Mouse (Mus musculus): Measurements from ENCODE around the gene Tmprss13. TPM values are rescaled to one million over a fixed set of nuclear protein-coding genes. Genes with fewer than 3 reads are reported as not detected.
A peak's percentile ranks its signal among the peaks of the same experiment; 100 is the strongest.

The Tmprss13 gene
- total and polyA plus RNA-seq, 2 experiments: not detected

DNA sequence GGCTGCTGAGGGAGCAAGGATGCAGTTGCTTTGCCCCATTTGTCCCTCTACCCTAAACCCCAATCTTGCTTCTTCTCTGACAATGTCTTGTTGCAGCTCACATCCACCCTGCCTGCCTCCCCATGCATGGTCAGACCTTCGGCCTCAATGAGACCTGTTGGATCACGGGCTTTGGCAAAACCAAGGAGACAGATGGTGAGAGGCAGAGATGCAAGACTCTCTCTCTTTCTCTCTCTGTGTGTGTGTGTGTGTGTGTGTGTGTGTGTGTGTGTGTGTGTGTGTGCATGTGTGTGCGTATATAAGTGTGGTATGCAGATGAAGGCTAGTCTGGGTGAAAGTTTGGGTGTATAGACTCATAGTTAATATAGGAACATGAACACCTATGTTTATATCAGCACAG is 24.2 kb downstream of the Tmprss13 start:
- no peak overlapping the region for H3K9ac ChIP-seq (ENCODE audit: low read depth, low read length)
- no peak overlapping the region for H3K27ac ChIP-seq (replicated peaks; ENCODE audit: insufficient read depth, low read depth, low read length)
- TF ChIP-seq POLR2A (IDR thresholded peaks at IDR 0.05; ENCODE audit: extremely low read depth, insufficient read depth, low read length) (no peak), CTCF (IDR thresholded peaks at IDR 0.05; ENCODE audit: low read depth, low read length) (no peak)
- DNase-seq (ENCODE audit: extremely low read depth, low read depth, low spot score): no peak
- H3K4me3 ChIP-seq (ENCODE audit: insufficient read depth, low read depth, low read length): no peak overlapping the region
- no peaks in the 10 kb centered on the region for H3K36me3 ChIP-seq (ENCODE audit: control insufficient read depth, insufficient read depth, low read length)
- 89% methylated on average over 3 of the region's 3 CpGs for WGBS
- no peaks in the 10 kb centered on the region for H3K4me1 ChIP-seq (ENCODE audit: control insufficient read depth, insufficient read depth, low read length)
- H3K79me2 ChIP-seq (ENCODE audit: control insufficient read depth, insufficient read depth, low read length): no peaks in the 10 kb centered on the region
- H3K27me3 ChIP-seq (ENCODE audit: control insufficient read depth, insufficient read depth, low read length): no peaks in the 10 kb centered on the region

DNA sequence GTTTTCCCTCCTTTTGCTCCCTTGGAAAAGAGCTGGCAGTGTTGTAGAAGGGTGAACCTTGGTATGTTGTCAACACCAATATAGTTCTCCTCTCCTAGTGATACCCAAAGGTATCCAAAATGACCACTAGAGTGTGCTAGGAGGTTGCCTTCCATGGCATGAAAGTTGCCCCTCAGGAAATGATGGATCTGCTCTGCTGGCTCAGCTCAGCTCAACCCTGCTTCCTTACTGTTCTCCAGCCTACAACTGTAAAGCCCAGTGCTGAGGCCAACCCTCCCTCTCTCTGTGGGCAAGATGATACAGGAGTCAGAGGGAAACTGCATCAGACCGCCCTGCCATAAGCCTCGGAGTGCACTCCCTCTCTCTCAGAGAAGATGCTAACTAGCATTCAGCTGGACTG is 26.6 kb downstream of the Tmprss13 start:
- peak; percentile 7 for DNase-seq (ENCODE audit: extremely low read depth, low read depth, low spot score)
- Histone ChIP-seq H3K4me3 (ENCODE audit: insufficient read depth, low read depth, low read length) (no peak overlapping the region), H3K27ac (replicated peaks; ENCODE audit: insufficient read depth, low read depth, low read length) (no peak overlapping the region), H3K4me1 (ENCODE audit: control insufficient read depth, insufficient read depth, low read length) (no peaks in the 10 kb centered on the region), H3K9ac (ENCODE audit: low read depth, low read length) (no peak overlapping the region), H3K36me3 (ENCODE audit: control insufficient read depth, insufficient read depth, low read length) (no peaks in the 10 kb centered on the region), H3K27me3 (ENCODE audit: control insufficient read depth, insufficient read depth, low read length) (no peaks in the 10 kb centered on the region), H3K79me2 (ENCODE audit: control insufficient read depth, insufficient read depth, low read length) (no peaks in the 10 kb centered on the region)
- WGBS: 72% methylated on average over 2 of the region's 2 CpGs
- TF ChIP-seq POLR2A (IDR thresholded peaks at IDR 0.05; ENCODE audit: extremely low read depth, insufficient read depth, low read length): no peak
- 0 out of 2 replicates have a peak, but pooled peaks have one; percentile 16 for TF ChIP-seq CTCF (IDR thresholded peaks at IDR 0.05; ENCODE audit: low read depth, low read length)

DNA sequence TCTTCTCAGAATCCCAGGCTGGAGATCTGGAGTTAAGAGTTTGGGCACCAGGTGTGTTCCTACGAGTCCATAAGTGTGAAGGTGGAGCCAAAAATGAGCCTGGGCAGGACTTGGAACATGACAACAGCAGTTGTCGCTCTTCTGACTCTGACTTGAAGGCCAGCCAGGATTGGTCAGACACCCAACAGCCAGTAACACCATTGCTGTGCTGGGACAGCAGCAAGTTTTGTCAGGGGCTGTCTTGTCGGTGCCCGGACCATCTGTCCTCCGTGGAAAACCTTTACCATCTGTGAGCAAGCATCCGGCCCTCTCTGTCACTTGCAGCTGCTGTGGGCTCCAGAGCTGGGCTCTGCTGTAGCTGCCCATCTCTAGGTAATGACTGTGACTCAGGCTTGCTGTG is 27.4 kb downstream of the Tmprss13 start:
- Histone ChIP-seq H3K4me3 (ENCODE audit: insufficient read depth, low read depth, low read length) (no peak overlapping the region), H3K27me3 (ENCODE audit: control insufficient read depth, insufficient read depth, low read length) (no peaks in the 10 kb centered on the region), H3K79me2 (ENCODE audit: control insufficient read depth, insufficient read depth, low read length) (no peaks in the 10 kb centered on the region), H3K9ac (ENCODE audit: low read depth, low read length) (no peak overlapping the region), H3K4me1 (ENCODE audit: control insufficient read depth, insufficient read depth, low read length) (no peaks in the 10 kb centered on the region), H3K27ac (replicated peaks; ENCODE audit: insufficient read depth, low read depth, low read length) (no peak overlapping the region), H3K36me3 (ENCODE audit: control insufficient read depth, insufficient read depth, low read length) (no peaks in the 10 kb centered on the region)
- TF ChIP-seq CTCF (IDR thresholded peaks at IDR 0.05; ENCODE audit: low read depth, low read length): no peak
- TF ChIP-seq POLR2A (IDR thresholded peaks at IDR 0.05; ENCODE audit: extremely low read depth, insufficient read depth, low read length): no peak
- WGBS: 84% methylated on average over 6 of the region's 6 CpGs
- DNase-seq (ENCODE audit: extremely low read depth, low read depth, low spot score): no peak

DNA sequence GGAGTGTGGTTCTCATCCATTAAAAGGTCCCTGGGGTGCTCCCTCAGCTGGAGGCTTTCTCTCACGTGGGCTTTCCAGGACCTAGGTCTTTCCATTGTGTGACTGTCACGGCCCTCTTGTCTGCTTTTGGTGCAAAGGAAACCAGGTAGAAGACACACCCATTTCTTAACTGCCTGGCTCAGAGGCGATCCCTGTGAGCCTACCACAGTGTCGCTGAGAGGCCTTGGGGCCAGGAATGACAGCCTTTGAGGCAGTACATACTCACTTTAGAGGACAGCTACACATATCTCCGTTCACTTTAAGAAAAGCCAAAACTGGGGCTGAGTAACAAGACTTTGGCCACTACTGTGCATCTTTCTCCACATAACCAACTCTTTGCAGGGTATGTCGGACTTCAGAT is 29.7 kb downstream of the Tmprss13 start:
- H3K4me1 ChIP-seq (ENCODE audit: control insufficient read depth, insufficient read depth, low read length): no peaks in the 10 kb centered on the region
- DNase-seq (ENCODE audit: extremely low read depth, low read depth, low spot score): no peak
- WGBS: 74% methylated on average over 6 of the region's 6 CpGs
- H3K27ac ChIP-seq (replicated peaks; ENCODE audit: insufficient read depth, low read depth, low read length): no peak overlapping the region
- no peaks in the 10 kb centered on the region for H3K27me3 ChIP-seq (ENCODE audit: control insufficient read depth, insufficient read depth, low read length)
- no peak overlapping the region for H3K9ac ChIP-seq (ENCODE audit: low read depth, low read length)
- no peaks in the 10 kb centered on the region for H3K79me2 ChIP-seq (ENCODE audit: control insufficient read depth, insufficient read depth, low read length)
- no peak overlapping the region for H3K4me3 ChIP-seq (ENCODE audit: insufficient read depth, low read depth, low read length)
- no peaks in the 10 kb centered on the region for H3K36me3 ChIP-seq (ENCODE audit: control insufficient read depth, insufficient read depth, low read length)
- TF ChIP-seq POLR2A (IDR thresholded peaks at IDR 0.05; ENCODE audit: extremely low read depth, insufficient read depth, low read length): no peak
- TF ChIP-seq CTCF (IDR thresholded peaks at IDR 0.05; ENCODE audit: low read depth, low read length): no peak

DNA sequence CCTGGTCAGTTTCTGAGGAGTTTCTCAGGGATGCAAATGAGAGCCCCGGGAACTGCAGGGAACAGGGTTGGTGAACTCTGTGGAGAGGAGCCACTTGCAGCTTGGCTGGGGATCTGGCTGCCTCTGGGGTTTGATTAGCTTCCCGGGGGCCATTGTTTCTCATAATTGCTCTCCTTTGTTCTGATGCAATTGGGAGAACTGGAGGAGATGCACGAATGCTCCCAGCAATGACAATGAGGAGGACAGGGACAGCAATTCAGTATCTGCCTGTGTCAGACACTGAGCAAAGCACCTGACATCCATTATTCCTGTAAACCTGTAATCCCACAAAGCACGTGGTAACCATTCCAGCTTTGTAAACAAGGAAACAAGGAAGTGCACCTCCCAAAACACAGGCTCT is 30.3 kb downstream of the Tmprss13 start:
- no peak overlapping the region for H3K27ac ChIP-seq (replicated peaks; ENCODE audit: insufficient read depth, low read depth, low read length)
- no peak for TF ChIP-seq CTCF (IDR thresholded peaks at IDR 0.05; ENCODE audit: low read depth, low read length)
- no peak for TF ChIP-seq POLR2A (IDR thresholded peaks at IDR 0.05; ENCODE audit: extremely low read depth, insufficient read depth, low read length)
- WGBS: 37% methylated on average over 4 of the region's 4 CpGs
- no peaks in the 10 kb centered on the region for H3K36me3 ChIP-seq (ENCODE audit: control insufficient read depth, insufficient read depth, low read length)
- no peaks in the 10 kb centered on the region for H3K27me3 ChIP-seq (ENCODE audit: control insufficient read depth, insufficient read depth, low read length)
- H3K4me3 ChIP-seq (ENCODE audit: insufficient read depth, low read depth, low read length): no peak overlapping the region
- no peak overlapping the region for H3K9ac ChIP-seq (ENCODE audit: low read depth, low read length)
- DNase-seq (ENCODE audit: extremely low read depth, low read depth, low spot score): no peak
- no peaks in the 10 kb centered on the region for H3K79me2 ChIP-seq (ENCODE audit: control insufficient read depth, insufficient read depth, low read length)
- no peaks in the 10 kb centered on the region for H3K4me1 ChIP-seq (ENCODE audit: control insufficient read depth, insufficient read depth, low read length)

DNA sequence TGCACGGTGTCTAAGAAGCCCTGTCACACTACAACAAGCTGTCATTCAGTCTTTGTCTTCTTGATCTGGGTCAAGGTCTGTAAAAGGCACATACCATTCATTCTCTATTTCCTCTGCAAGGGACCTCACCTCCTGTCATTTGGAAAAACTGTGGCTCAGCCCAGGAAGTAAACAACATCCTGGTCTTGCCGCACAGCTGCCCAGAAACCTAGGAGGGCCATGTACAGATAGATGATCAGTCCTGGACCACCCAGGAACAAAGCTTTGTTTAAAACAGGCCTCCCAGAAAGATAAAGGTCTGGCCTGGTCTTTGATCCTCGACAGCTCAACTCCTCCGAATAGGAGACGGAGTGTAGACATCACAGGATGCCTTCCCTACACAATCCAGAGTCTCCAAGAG is 31.0 kb downstream of the Tmprss13 start:
- Histone ChIP-seq H3K27me3 (ENCODE audit: control insufficient read depth, insufficient read depth, low read length) (no peaks in the 10 kb centered on the region), H3K4me3 (ENCODE audit: insufficient read depth, low read depth, low read length) (no peak overlapping the region), H3K9ac (ENCODE audit: low read depth, low read length) (no peak overlapping the region), H3K36me3 (ENCODE audit: control insufficient read depth, insufficient read depth, low read length) (no peaks in the 10 kb centered on the region), H3K27ac (replicated peaks; ENCODE audit: insufficient read depth, low read depth, low read length) (no peak overlapping the region), H3K79me2 (ENCODE audit: control insufficient read depth, insufficient read depth, low read length) (no peaks in the 10 kb centered on the region), H3K4me1 (ENCODE audit: control insufficient read depth, insufficient read depth, low read length) (no peaks in the 10 kb centered on the region)
- DNase-seq (ENCODE audit: extremely low read depth, low read depth, low spot score): no peak
- no peak for TF ChIP-seq POLR2A (IDR thresholded peaks at IDR 0.05; ENCODE audit: extremely low read depth, insufficient read depth, low read length)
- TF ChIP-seq CTCF (IDR thresholded peaks at IDR 0.05; ENCODE audit: low read depth, low read length): no peak
- 48% methylated on average over 5 of the region's 5 CpGs for WGBS

All from liver, adult 2 months (tissue).